Comparison of ENCODE assay signal across 9 mouse cellular contexts in the genomic region with DNA sequence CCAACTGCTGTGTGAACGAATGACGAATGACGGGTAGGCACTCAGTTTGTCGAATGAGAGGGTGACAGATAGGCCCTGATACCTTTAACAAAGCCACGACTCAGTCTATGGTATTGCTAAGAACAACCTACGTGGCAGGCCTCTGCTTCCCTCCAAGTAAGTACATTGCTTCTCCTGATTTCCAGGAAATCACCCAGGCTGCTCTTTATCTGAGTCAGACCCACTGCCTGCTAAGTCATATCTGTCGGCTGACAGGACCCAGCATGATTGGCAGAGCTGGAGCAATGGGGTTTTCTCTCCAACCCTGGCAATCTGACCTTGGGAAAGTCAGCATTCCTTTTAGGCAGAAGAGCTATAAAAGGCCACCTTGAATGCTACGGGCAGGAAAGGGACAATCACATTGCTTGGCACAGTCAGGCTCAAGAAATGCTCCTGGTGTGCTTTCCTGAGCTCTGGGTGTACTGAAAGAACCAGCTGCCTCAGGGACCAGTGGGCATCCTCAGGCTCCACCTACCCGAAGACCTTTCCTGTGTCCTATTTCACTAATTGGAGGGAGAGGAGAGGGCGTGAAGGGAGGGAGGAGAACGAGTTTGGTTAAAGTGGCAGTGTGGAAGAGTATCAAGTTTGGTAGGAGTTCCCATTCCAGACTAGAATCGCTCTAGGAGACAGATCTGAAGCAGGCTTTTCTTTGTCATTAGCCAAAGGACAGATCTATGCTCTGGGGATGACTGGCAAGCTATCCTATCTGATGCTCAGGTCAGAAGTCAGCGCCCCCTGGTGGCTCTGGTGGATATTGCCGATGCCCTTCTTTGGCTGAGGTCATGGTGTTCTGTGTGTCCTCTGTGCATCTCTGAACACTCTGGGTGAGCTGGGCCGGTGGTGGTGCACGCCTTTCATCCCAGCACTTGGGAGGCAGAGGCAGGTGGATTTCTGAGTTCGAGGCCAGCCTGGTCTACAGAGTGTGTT. TPM values are rescaled to one million over a fixed set of nuclear protein-coding genes. Genes with fewer than 3 reads are reported as not detected.
DNase-seq lines count a peak whose midpoint lies in the region; ATAC-seq and TF ChIP-seq lines count a peak whose summit lies in the region.
"Had no signal": no experiment of that assay in that cellular context is flagged by ENCODE, and none has a peak within 500 bp of the region (broad histone marks: within the 10 kb centered on the region; RNA-seq: fewer than 3 reads in every experiment).

No protein-coding gene starts in this region.

- no peak for TF ChIP-seq POLR2A in ES-Bruce4 (IDR thresholded peaks at IDR 0.05; ENCODE audit: insufficient read depth, low read length)

- no peaks in the 10 kb centered on the region for H3K27me3 ChIP-seq in forebrain, embryonic 10.5 days (ENCODE audit: poor library complexity, severe bottlenecking)
- H3K27me3 ChIP-seq in forebrain, embryonic 16.5 days (replicated peaks; ENCODE audit: control insufficient read depth, insufficient read depth, low read length): no peaks in the 10 kb centered on the region
- no peaks in the 10 kb centered on the region for H3K27me3 ChIP-seq in ES-Bruce4 (ENCODE audit: control insufficient read depth, insufficient read depth, low read length, poor library complexity, severe bottlenecking)
- H3K27me3 ChIP-seq in stomach, embryonic 14.5 days (ENCODE audit: control insufficient read depth, insufficient read depth, low read length): no peaks in the 10 kb centered on the region
- H3K27me3 ChIP-seq: limb, embryonic 12.5 days had no signal

- no peak overlapping the region for H3K4me2 ChIP-seq in forebrain, embryonic 16.5 days (ENCODE audit: low read length)
- H3K4me2 ChIP-seq in stomach, embryonic 14.5 days (replicated peaks; ENCODE audit: low read depth, low read length): no peak overlapping the region
- H3K4me2 ChIP-seq: limb, embryonic 12.5 days had no signal

- no peaks in the 10 kb centered on the region for H3K4me1 ChIP-seq in forebrain, embryonic 10.5 days
- H3K4me1 ChIP-seq in forebrain, embryonic 16.5 days (replicated peaks; ENCODE audit: control insufficient read depth, insufficient read depth, low read length): peaks cover 8% of the 10 kb centered on the region
- no peaks in the 10 kb centered on the region for H3K4me1 ChIP-seq in ES-Bruce4 (ENCODE audit: control insufficient read depth, insufficient read depth, low read length)
- no peaks in the 10 kb centered on the region for H3K4me1 ChIP-seq in stomach, embryonic 14.5 days (ENCODE audit: control insufficient read depth, insufficient read depth, low read length)
- H3K4me1 ChIP-seq: limb, embryonic 12.5 days had no signal

- DNase-seq in forebrain, embryonic 10.5 days (ENCODE audit: extremely low spot score, low spot score): peak; percentile 70
- peak; percentile 57 for DNase-seq in cerebellum, adult 11 months
- DNase-seq in gastrocnemius, postnatal 10 days: peak; percentile 60
- peak; percentile 60 to 70 for DNase-seq in kidney, postnatal 25 days

- peak; percentile 84 for TF ChIP-seq CTCF in ES-Bruce4 (IDR thresholded peaks at IDR 0.05; ENCODE audit: low read depth, low read length)

- H3K36me3 ChIP-seq in forebrain, embryonic 10.5 days (replicated peaks): no peaks in the 10 kb centered on the region
- no peaks in the 10 kb centered on the region for H3K36me3 ChIP-seq in forebrain, embryonic 16.5 days (ENCODE audit: control insufficient read depth, insufficient read depth)
- no peaks in the 10 kb centered on the region for H3K36me3 ChIP-seq in ES-Bruce4 (ENCODE audit: control insufficient read depth, insufficient read depth, low read length, poor library complexity, severe bottlenecking)
- no peaks in the 10 kb centered on the region for H3K36me3 ChIP-seq in stomach, embryonic 14.5 days (ENCODE audit: control insufficient read depth, insufficient read depth, low read length)
- H3K36me3 ChIP-seq: limb, embryonic 12.5 days had no signal

- WGBS in forebrain, embryonic 10.5 days: 71% methylated on average over 17 of the region's 17 CpGs
- 69% methylated on average over 17 of the region's 17 CpGs for WGBS in forebrain, embryonic 16.5 days
- 64% methylated on average over 17 of the region's 17 CpGs for WGBS in stomach, embryonic 14.5 days

- no peak overlapping the region for H3K9ac ChIP-seq in forebrain, embryonic 16.5 days (replicated peaks; ENCODE audit: low read depth, low read length)
- H3K9ac ChIP-seq in ES-Bruce4 (ENCODE audit: low read depth, poor library complexity, severe bottlenecking): no peak overlapping the region
- H3K9ac ChIP-seq in stomach, embryonic 14.5 days (replicated peaks; ENCODE audit: low read depth, low read length): no peak overlapping the region
- H3K9ac ChIP-seq: limb, embryonic 12.5 days had no signal

- no peak overlapping the region for H3K4me3 ChIP-seq in forebrain, embryonic 10.5 days
- no peak overlapping the region for H3K4me3 ChIP-seq in forebrain, embryonic 16.5 days (replicated peaks; ENCODE audit: low read length)
- H3K4me3 ChIP-seq in ES-Bruce4 (ENCODE audit: low read depth, low read length): no peak overlapping the region
- H3K4me3 ChIP-seq in stomach, embryonic 14.5 days (ENCODE audit: low read depth, low read length): no peak overlapping the region
- H3K4me3 ChIP-seq: limb, embryonic 12.5 days had no signal

- no peak for TF ChIP-seq EP300 in ES-Bruce4 (IDR thresholded peaks at IDR 0.05; ENCODE audit: insufficient read depth, low read depth, low read length)

- H3K9me3 ChIP-seq in forebrain, embryonic 10.5 days: no peaks in the 10 kb centered on the region
- no peaks in the 10 kb centered on the region for H3K9me3 ChIP-seq in forebrain, embryonic 16.5 days (ENCODE audit: control insufficient read depth, low read length)
- H3K9me3 ChIP-seq in ES-Bruce4 (replicated peaks; ENCODE audit: control insufficient read depth, insufficient read depth, low read length, poor library complexity, severe bottlenecking): no peaks in the 10 kb centered on the region
- no peaks in the 10 kb centered on the region for H3K9me3 ChIP-seq in stomach, embryonic 14.5 days (ENCODE audit: control insufficient read depth, low read depth, low read length)
- H3K9me3 ChIP-seq: limb, embryonic 12.5 days had no signal

- H3K27ac ChIP-seq in forebrain, embryonic 10.5 days: no peak overlapping the region
- no peak overlapping the region for H3K27ac ChIP-seq in forebrain, embryonic 16.5 days (ENCODE audit: low read length)
- no peak overlapping the region for H3K27ac ChIP-seq in ES-Bruce4 (ENCODE audit: insufficient read depth, low read length)
- no peak overlapping the region for H3K27ac ChIP-seq in stomach, embryonic 14.5 days (ENCODE audit: low read length)
- H3K27ac ChIP-seq: limb, embryonic 12.5 days had no signal

- ATAC-seq in forebrain, embryonic 16.5 days: no peak
- ATAC-seq in megakaryocyte progenitor cell, adult 5-6 weeks (replicated peaks; ENCODE audit: poor library complexity): peak; percentile 90
- ATAC-seq in stomach, embryonic 14.5 days (ENCODE audit: insufficient number of reproducible peaks, insufficient read depth, low FRiP score, low read depth): 0 out of 2 replicates have a peak, but pooled peaks have one; percentile 42

RNA-seq across cellular contexts. Expression of a gene that starts 14.6 kb away (rescaled TPM):
- not detected in 2 replicates for polyA plus RNA-seq in forebrain, embryonic 10.5 days (2016; fragmentation: Nextera tagmentation; extraction: Ambion mirVana)
- not detected in 2 replicates for polyA plus RNA-seq in forebrain, embryonic 16.5 days (2015; fragmentation: Nextera tagmentation; extraction: Ambion mirVana)
- polyA plus RNA-seq in ES-Bruce4 (2011; ENCODE audit: insufficient read depth, insufficient read length, low read depth, missing spikeins): not detected in 2 replicates
- not detected for total RNA-seq in gastrocnemius, postnatal 10 days (2021)
- total RNA-seq in megakaryocyte progenitor cell, adult 5-6 weeks (2015): not detected in 2 replicates
- total RNA-seq in megakaryocyte progenitor cell, adult 5-6 weeks (2017): not detected in 2 replicates
- not detected in 2 replicates for polyA plus RNA-seq in stomach, embryonic 14.5 days (2014; fragmentation: Nextera tagmentation; extraction: Ambion mirVana)
- polyA plus RNA-seq: limb, embryonic 12.5 days had no signal
